Mouse (Mus musculus): ENCODE results near the gene B230118H07Rik.
"Not testable (repeated sequence)": the region's sequence is repeated elsewhere in the genome, so short reads cannot be mapped to it uniquely, and the experiment has no call there.

Gene B230118H07Rik

GRCm38 (mm10) chr2:101591356-101591755, 58.0 kb downstream of the B230118H07Rik start:
- DNase-seq (ENCODE audit: low spot score in 2 of 2) = no peak

GRCm38 (mm10) chr2:101581418-101581817, 67.9 kb downstream of the B230118H07Rik start:
- DNase-seq (ENCODE audit: low spot score in 2 of 2) = no peak

GRCm38 (mm10) chr2:101580977-101581376, 68.4 kb downstream of the B230118H07Rik start:
- no peak for DNase-seq (ENCODE audit: low spot score in 2 of 2)

- DNase-seq (ENCODE audit: low spot score in 2 of 2) = no peak
These were observed 68.9 kb downstream of the B230118H07Rik start for GRCm38 (mm10) chr2:101580428-101580827.

- DNase-seq (ENCODE audit: low spot score in 2 of 2) = no peak
These were observed 69.3 kb downstream of the B230118H07Rik start for GRCm38 (mm10) chr2:101580027-101580426.

- DNase-seq (ENCODE audit: low spot score in 2 of 2) = no peak
These were observed 72.1 kb downstream of the B230118H07Rik start for GRCm38 (mm10) chr2:101577243-101577642.

GRCm38 (mm10) chr2:101569230-101569629, 80.1 kb downstream of the B230118H07Rik start:
- DNase-seq (ENCODE audit: low spot score in 2 of 2) = no peak

GRCm38 (mm10) chr2:101567490-101567889, 81.8 kb downstream of the B230118H07Rik start:
- no peak for DNase-seq (ENCODE audit: low spot score in 2 of 2)

GRCm38 (mm10) chr2:101563776-101564175, 85.6 kb downstream of the B230118H07Rik start:
- DNase-seq (ENCODE audit: low spot score in 2 of 2) = no peak

- DNase-seq (ENCODE audit: low spot score in 2 of 2) = no peak
These were observed 86.1 kb downstream of the B230118H07Rik start for GRCm38 (mm10) chr2:101563206-101563605.

GRCm38 (mm10) chr2:101559431-101559830, 89.9 kb downstream of the B230118H07Rik start:
- no peak for DNase-seq (ENCODE audit: low spot score in 2 of 2)

- DNase-seq (ENCODE audit: low spot score in 2 of 2) = no peak
These were observed 93.4 kb downstream of the B230118H07Rik start for GRCm38 (mm10) chr2:101555886-101556285.

- no peak for DNase-seq (ENCODE audit: low spot score in 2 of 2)
These were observed 95.5 kb downstream of the B230118H07Rik start for GRCm38 (mm10) chr2:101553851-101554250.

GRCm38 (mm10) chr2:101552301-101552700, 97.0 kb downstream of the B230118H07Rik start:
- no peak for DNase-seq (ENCODE audit: low spot score in 2 of 2)

- DNase-seq (ENCODE audit: low spot score in 2 of 2) = no peak
These were observed 98.2 kb downstream of the B230118H07Rik start for GRCm38 (mm10) chr2:101551026-101551719.

- no peak for DNase-seq (ENCODE audit: low spot score in 2 of 2)
These were observed 99.2 kb downstream of the B230118H07Rik start for GRCm38 (mm10) chr2:101550176-101550575.

- no peak for DNase-seq (ENCODE audit: low spot score in 2 of 2)
These were observed 100.5 kb downstream of the B230118H07Rik start for GRCm38 (mm10) chr2:101548866-101549265.

- no peak for DNase-seq (ENCODE audit: low spot score in 2 of 2)
These were observed 103.7 kb downstream of the B230118H07Rik start for GRCm38 (mm10) chr2:101545593-101545992.

GRCm38 (mm10) chr2:101543704-101544417, 105.5 kb downstream of the B230118H07Rik start:
- no peak for DNase-seq (ENCODE audit: low spot score in 2 of 2)

GRCm38 (mm10) chr2:101536887-101537286, 112.4 kb downstream of the B230118H07Rik start:
- not testable (repeated sequence) for DNase-seq (ENCODE audit: low spot score in 2 of 2)

- DNase-seq (ENCODE audit: low spot score in 2 of 2) = no peak
These were observed 115.6 kb downstream of the B230118H07Rik start for GRCm38 (mm10) chr2:101533741-101534140.

- peak; percentile 14 to 43 for DNase-seq (ENCODE audit: low spot score in 2 of 2)
These were observed 123.6 kb downstream of the B230118H07Rik start for GRCm38 (mm10) chr2:101525503-101526381.
